Mouse (Mus musculus) spleen, adult 2 months (tissue): Measurements from ENCODE around the gene Prnp. TPM values are rescaled to one million over a fixed set of nuclear protein-coding genes. Genes with fewer than 3 reads are reported as not detected.

Experiments
- DNase-seq, 2 experiments: peaks; one replicate each; pipeline versions ENCODE4 v3.0.0 to v3.0.0-alpha.2; 2012 to 2021; ENCODE audit warnings: low spot score in 2 of 2, low read depth in 1 of 2
- H3K27ac ChIP-seq: fragments of 200-500 bp; 2 replicates; pipeline ENCODE4 v1.5.1; 2012; ENCODE audit warnings: low read length, inconsistent platforms; ENCODE audit not compliant: insufficient read depth
- H3K27me3 ChIP-seq: fragments of 200-500 bp; 2 replicates; pipeline ENCODE4 v1.6.1; 2012; ENCODE audit warnings: mild to moderate bottlenecking, moderate library complexity, low read length, inconsistent platforms; ENCODE audit not compliant: control insufficient read depth, insufficient read depth
- H3K36me3 ChIP-seq: fragments of 200-500 bp; 2 replicates; pipeline ENCODE4 v1.6.1; 2012; ENCODE audit warnings: mild to moderate bottlenecking, low read length, inconsistent platforms; ENCODE audit not compliant: control insufficient read depth, insufficient read depth
- H3K4me1 ChIP-seq: fragments of 200-500 bp; 2 replicates; pipeline ENCODE4 v1.6.1; 2011; ENCODE audit warnings: inconsistent platforms; ENCODE audit not compliant: control insufficient read depth, insufficient read depth, insufficient read length
- H3K4me3 ChIP-seq: fragments of 200-500 bp; 2 replicates; pipeline ENCODE4 v1.5.1; 2011; ENCODE audit warnings: mild to moderate bottlenecking, inconsistent platforms; ENCODE audit not compliant: insufficient read depth, insufficient read length; ENCODE audit errors: extremely low read depth
- CTCF ChIP-seq: fragments of 200-500 bp; IDR thresholded peaks from 2 replicates; pipeline ENCODE4 v1.5.1; 2011; ENCODE audit warnings: mild to moderate bottlenecking, inconsistent platforms; ENCODE audit not compliant: insufficient read depth, insufficient read length, insufficient replicate concordance; ENCODE audit errors: extremely low read depth
- POLR2A ChIP-seq: fragments of 200-500 bp; IDR thresholded peaks from 2 replicates; pipeline ENCODE4 v1.6.1; 2011; ENCODE audit warnings: low read depth, low read length, inconsistent platforms
- WGBS: fragments of 180-500 bp; shearing (Covaris S2); methylation state at CpG from one replicate; pipeline ENCODE4 v1.1.7; 2018; 5-methylcytosine and 5-hydroxymethylcytosine counted together
- polyA plus RNA-seq: library from polyadenylated mRNA; depleted of rRNA; stranded (reverse); fragments of >200 nt; gene quantifications from 2 replicates; pipeline ENCODE4 v1.2.3, GENCODE M21; 2012

Prnp gene
- polyA plus RNA-seq, 1 experiment = 22.5 TPM

- DNase-seq = no peak
- no peaks in the 10 kb centered on the region for H3K36me3 ChIP-seq
- WGBS = 81% methylated on average over 2 of the region's 2 CpGs
- no peaks in the 10 kb centered on the region for H3K4me1 ChIP-seq
- H3K27me3 ChIP-seq = no peaks in the 10 kb centered on the region
- no peak overlapping the region for H3K4me3 ChIP-seq
- TF ChIP-seq CTCF = no peak
- TF ChIP-seq POLR2A = no peak
- no peak overlapping the region for H3K27ac ChIP-seq
These were observed 14.6 kb upstream of the Prnp start for GRCm38 (mm10) chr2:131895106-131895505.

GRCm38 (mm10) chr2:131896011-131896410 lies 13.7 kb upstream of the Prnp start:
- TF ChIP-seq CTCF = no peak
- TF ChIP-seq POLR2A = no peak
- 99% methylated on average over 4 of the region's 4 CpGs for whole genome bisulfite sequencing
- no peak for DNase-seq
- H3K27me3 ChIP-seq = no peaks in the 10 kb centered on the region
- H3K36me3 ChIP-seq = no peaks in the 10 kb centered on the region
- H3K4me3 ChIP-seq = no peak overlapping the region
- no peaks in the 10 kb centered on the region for H3K4me1 ChIP-seq
- H3K27ac ChIP-seq = no peak overlapping the region

GRCm38 (mm10) chr2:131897336-131898109 lies 12.2 kb upstream of the Prnp start:
- no peaks in the 10 kb centered on the region for H3K4me1 ChIP-seq
- TF ChIP-seq POLR2A = no peak
- no peak for TF ChIP-seq CTCF
- H3K27ac ChIP-seq = no peak overlapping the region
- WGBS = 91% methylated on average over 12 of the region's 12 CpGs
- no peak overlapping the region for H3K4me3 ChIP-seq
- H3K27me3 ChIP-seq = no peaks in the 10 kb centered on the region
- H3K36me3 ChIP-seq = no peaks in the 10 kb centered on the region
- no peak for DNase-seq

- H3K27me3 ChIP-seq = no peaks in the 10 kb centered on the region
- H3K4me1 ChIP-seq = no peaks in the 10 kb centered on the region
- H3K27ac ChIP-seq = no peak overlapping the region
- no peaks in the 10 kb centered on the region for H3K36me3 ChIP-seq
- no peak overlapping the region for H3K4me3 ChIP-seq
- WGBS = 67% methylated on average over 3 of the region's 3 CpGs
- TF ChIP-seq POLR2A = no peak
- TF ChIP-seq CTCF = no peak
- DNase-seq = no peak
These were observed 7.3 kb upstream of the Prnp start for GRCm38 (mm10) chr2:131902423-131902822.

- Histone ChIP-seq H3K27ac (no peak overlapping the region), H3K36me3 (no peaks in the 10 kb centered on the region), H3K4me1 (no peaks in the 10 kb centered on the region), H3K27me3 (no peaks in the 10 kb centered on the region), H3K4me3 (no peak overlapping the region)
- TF ChIP-seq POLR2A (no peak), CTCF (no peak)
- WGBS = 18% methylated on average over 8 of the region's 8 CpGs
- DNase-seq = no peak
These were observed 6.9 kb upstream of the Prnp start for GRCm38 (mm10) chr2:131902867-131903266.

- H3K27me3 ChIP-seq = no peaks in the 10 kb centered on the region
- H3K4me3 ChIP-seq = no peak overlapping the region
- TF ChIP-seq CTCF = no peak
- TF ChIP-seq POLR2A = no peak
- no peaks in the 10 kb centered on the region for H3K36me3 ChIP-seq
- H3K27ac ChIP-seq = no peak overlapping the region
- no peak for DNase-seq
- WGBS = 50% methylated on average over 5 of the region's 5 CpGs
- no peaks in the 10 kb centered on the region for H3K4me1 ChIP-seq
These were observed 4.7 kb upstream of the Prnp start for GRCm38 (mm10) chr2:131905025-131905424.

GRCm38 (mm10) chr2:131905776-131906175 lies 4.0 kb upstream of the Prnp start:
- Histone ChIP-seq H3K4me3 (no peak overlapping the region), H3K27me3 (no peaks in the 10 kb centered on the region), H3K27ac (no peak overlapping the region), H3K4me1 (no peaks in the 10 kb centered on the region), H3K36me3 (no peaks in the 10 kb centered on the region)
- WGBS = 55% methylated on average over 6 of the region's 6 CpGs
- no peak for DNase-seq
- TF ChIP-seq POLR2A (no peak), CTCF (no peak)
